Mouse (Mus musculus) left cerebral cortex, postnatal 25 days (tissue): Measurements from ENCODE around the gene Clec4n. TPM values are rescaled to one million over a fixed set of nuclear protein-coding genes. Genes with fewer than 3 reads are reported as not detected.
"Not testable (repeated sequence)": the region's sequence is repeated elsewhere in the genome, so short reads cannot be mapped to it uniquely, and the experiment has no call there.

Experiments
- DNase-seq, 2 experiments: peaks; one replicate each; pipeline ENCODE4 v3.0.0; 2022; ENCODE audit warnings: low spot score in 2 of 2, mixed read lengths in 1 of 2
- intact Hi-C: fragments of 180-260 bp; cut with DNase I; formaldehyde crosslinking; loops from one replicate; pipeline ENCODE4 v1.15.1; 2025
- total RNA-seq, 2 experiments: library from RNA; stranded (reverse); gene quantifications; 2 replicates each; pipeline ENCODE4 v1.2.3; 2021

The Clec4n gene
- total RNA-seq: not detected

DNA sequence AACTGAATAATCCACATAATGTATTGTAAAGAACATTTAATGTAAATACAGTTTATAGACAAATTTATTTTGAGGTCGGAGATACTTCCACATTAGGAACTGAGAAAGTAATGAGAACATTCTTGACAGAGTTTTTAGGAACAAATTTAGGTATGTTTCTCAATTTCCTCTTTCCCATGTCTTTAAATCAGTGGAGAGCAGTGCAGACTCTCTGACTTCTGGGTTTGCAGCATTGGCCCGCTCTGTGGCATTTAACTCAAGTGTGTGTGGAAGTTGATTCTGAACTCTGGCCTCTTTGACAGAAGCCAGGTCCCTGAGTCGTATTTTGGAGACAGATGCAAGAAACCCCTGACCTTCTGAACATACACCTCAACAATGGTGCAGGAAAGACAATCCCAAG is at the start of gene Clec4n:
Clec4n (plus strand) TSS at position 200 of the 400 bp plus-strand sequence.
- intact Hi-C loops: no loop called here
- DNase-seq: no peak

- DNase-seq: peak; percentile 4 to 14
- intact Hi-C loops: loop anchor here (10.0 kb wide), 1 partner anchor 290 kb away; no protein-coding TSS in a partner anchor
Observed at GRCm38 (mm10) chr6:123184862-123185261, 44.8 kb upstream of the Clec4n start.

- intact Hi-C loops: no loop called here
- DNase-seq: no peak
Observed at GRCm38 (mm10) chr6:123207187-123208076, 22.2 kb upstream of the Clec4n start.

GRCm38 (mm10) chr6:123208077-123208439 is 21.6 kb upstream of the Clec4n start:
- DNase-seq, intact Hi-C loops: not testable (repeated sequence)

DNA sequence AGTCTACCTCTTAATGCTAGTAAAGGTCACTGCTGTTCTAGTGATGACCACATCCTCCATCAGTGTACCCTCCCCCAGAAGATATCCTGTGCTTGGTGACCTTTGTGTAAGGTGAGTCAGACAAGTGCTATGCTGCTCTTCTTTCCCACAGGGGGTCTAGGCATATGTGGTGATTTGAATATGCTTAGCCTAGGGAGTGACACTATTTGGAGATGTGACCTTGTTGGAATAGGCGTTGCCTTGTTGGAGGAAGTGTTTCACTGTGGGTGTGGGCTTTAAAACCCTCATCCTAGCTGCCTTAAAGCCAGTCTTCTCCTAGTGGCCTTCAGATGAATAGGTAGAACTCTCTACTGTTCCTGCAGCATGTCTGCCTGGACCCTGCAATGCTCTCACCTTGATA is 17.9 kb upstream of the Clec4n start:
- intact Hi-C loops: no loop called here
- DNase-seq: no peak

- no peak for DNase-seq
- intact Hi-C loops: no loop called here
Observed at GRCm38 (mm10) chr6:123227519-123228166, 2.0 kb upstream of the Clec4n start.

- intact Hi-C loops: no loop called here
- no peak for DNase-seq
Observed at GRCm38 (mm10) chr6:123231149-123231548, 1.5 kb downstream of the Clec4n start.

DNA sequence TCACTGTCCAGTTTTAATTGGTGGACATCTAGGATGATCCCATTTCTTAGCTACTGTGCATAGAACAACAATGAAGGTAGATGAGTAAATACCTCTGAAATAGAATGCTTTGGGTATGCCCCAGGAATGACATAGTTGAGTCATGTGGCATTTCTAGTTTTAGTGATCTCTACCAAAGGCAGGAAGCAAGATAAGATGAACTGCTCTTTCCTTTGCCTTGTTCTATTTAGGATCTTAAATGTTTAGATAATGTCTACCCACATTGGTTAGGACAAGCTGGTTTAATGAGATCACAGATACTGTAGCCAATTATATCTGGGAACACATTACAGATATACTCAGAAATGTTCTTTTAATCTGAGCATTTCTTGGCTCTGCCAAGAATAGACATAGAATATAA is 7.9 kb downstream of the Clec4n start:
- intact Hi-C loops: no loop called here
- DNase-seq: no peak

- no peak for DNase-seq
Observed at GRCm38 (mm10) chr6:123244201-123244600, 14.6 kb downstream of the Clec4n start.

DNA sequence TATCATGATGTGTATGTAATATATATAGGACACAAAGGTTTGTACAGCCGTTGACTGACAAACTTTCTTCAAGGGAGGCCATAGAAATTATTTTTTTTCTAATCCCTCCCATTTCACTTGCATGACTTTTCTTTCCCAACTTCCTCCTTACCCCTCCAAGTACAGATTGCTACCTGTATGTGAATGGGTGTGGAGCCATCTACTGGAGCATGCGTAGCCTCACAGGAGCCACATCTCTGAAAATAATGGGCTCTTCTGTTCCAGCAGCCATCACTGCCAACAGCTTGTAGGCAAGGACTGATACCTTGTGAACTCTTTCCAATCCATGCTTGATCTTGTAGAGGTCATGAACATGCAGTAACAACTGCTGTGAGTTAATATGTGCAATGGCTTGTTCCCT is 19.2 kb downstream of the Clec4n start:
- DNase-seq, intact Hi-C loops: not testable (repeated sequence)

More at GRCm38 (mm10) chr6:123244201-123244600, 14.6 kb downstream of the Clec4n start:
- intact Hi-C loops: no loop called here

- intact Hi-C loops: no loop called here
- DNase-seq: no peak
Observed at GRCm38 (mm10) chr6:123252735-123253134, 23.1 kb downstream of the Clec4n start.

DNA sequence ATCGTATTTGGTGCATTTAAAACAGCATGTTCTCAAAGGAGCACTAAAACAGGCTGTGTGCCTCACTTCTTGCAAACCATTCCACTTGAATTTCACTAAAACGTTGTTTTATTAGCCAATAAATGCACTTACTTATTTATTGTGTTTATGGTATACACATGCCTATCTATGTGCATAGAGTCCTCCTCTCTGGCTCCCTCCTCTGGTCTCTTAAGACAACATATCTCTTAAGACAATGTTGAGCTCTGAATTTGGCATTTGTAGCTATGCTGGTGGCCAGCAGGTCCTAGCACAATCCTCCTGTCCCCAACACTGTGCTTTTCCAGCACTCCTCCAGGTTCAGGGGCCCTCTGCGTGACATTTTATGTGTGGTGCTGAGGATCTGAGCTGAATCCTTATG is 29.3 kb downstream of the Clec4n start:
- intact Hi-C loops: no loop called here
- DNase-seq: no peak

- no peak for DNase-seq
- intact Hi-C loops: no loop called here
Observed at GRCm38 (mm10) chr6:123259889-123260603, 30.4 kb downstream of the Clec4n start.

- intact Hi-C loops: no loop called here
- no peak for DNase-seq
Observed at GRCm38 (mm10) chr6:123260868-123261267, 31.2 kb downstream of the Clec4n start.

DNA sequence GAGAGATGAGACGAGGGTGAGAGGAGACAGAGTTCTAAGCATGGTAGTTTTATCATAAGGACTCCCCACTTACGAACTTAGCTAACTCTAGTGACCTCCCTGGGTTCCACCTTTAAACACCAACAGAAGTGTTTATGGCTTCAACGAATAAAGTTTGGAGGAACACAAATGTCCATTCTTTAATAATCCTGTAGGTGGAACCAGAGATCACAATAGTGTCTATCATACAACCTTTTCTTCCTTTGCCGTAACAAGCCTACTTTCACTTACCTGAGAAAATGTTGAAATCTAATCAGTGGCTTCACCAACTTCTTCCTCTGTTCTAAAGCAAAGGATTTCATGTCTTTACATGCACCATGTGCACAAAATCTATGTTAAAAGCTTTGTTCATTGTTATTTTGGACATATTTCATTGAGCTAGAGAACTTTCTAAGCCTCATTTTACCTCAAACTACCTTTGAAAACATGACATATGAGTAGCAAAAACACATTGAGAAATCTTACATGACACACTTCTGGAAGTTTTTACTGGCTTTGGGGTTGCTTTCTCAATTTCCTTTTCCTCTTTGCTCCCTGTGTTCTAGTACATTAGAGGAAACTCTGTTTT is 32.0 kb downstream of the Clec4n start, which contains the start of gene Clec4d:
Clec4d (plus strand) TSS at position 557 of the 607 bp plus-strand sequence.
- no peak for DNase-seq
- intact Hi-C loops: no loop called here

- DNase-seq: no peak
- intact Hi-C loops: no loop called here
Observed at GRCm38 (mm10) chr6:123264194-123264593, 34.6 kb downstream of the Clec4n start.

DNA sequence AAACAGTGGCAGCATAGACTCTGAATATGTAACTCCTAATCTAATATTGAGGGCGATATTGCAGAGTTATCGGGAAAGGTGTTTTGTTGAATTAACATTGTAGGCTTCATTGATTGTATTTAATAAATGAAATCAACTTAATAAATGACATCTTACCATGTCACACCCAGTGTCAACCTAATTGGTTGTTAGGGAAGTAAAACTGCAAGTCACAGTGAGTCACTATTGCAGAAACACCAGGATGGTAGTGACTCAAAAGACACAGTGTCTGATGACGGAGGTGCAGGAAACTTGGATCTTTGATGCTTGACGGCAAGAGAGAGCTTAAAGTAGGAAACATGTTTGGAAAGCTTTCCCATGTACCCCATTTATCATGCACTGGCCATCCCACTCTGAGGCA is 36.2 kb downstream of the Clec4n start:
- no peak for DNase-seq
- intact Hi-C loops: no loop called here

GRCm38 (mm10) chr6:123266945-123267344 is 37.3 kb downstream of the Clec4n start:
- intact Hi-C loops: no loop called here
- no peak for DNase-seq

- peak; percentile 3 to 58 for DNase-seq
- intact Hi-C loops: no loop called here
Observed at GRCm38 (mm10) chr6:123279443-123279842, 49.8 kb downstream of the Clec4n start.

GRCm38 (mm10) chr6:123286311-123286710 is 56.7 kb downstream of the Clec4n start:
- DNase-seq: no peak
- intact Hi-C loops: no loop called here
